Mouse (Mus musculus) limb, embryonic 13.5 days (tissue): ENCODE measurements around the gene Gm281. TPM values are rescaled to one million over a fixed set of nuclear protein-coding genes. Genes with fewer than 3 reads are reported as not detected.

Source experiments
- ATAC-seq: fragments of 200-750 bp; cut with Nextera tagmentation; 2 replicates; pipeline ENCODE4 v1.8.0; 2017; ENCODE audit warnings: low read depth, moderate number of reproducible peaks, moderate TSS enrichment; ENCODE audit not compliant: low FRiP score
- H3K27ac ChIP-seq: fragments of 300-500 bp; sonication (generic); 2 replicates; pipeline ENCODE4 v1.5.1; 2015; ENCODE audit warnings: inconsistent platforms, mild to moderate bottlenecking, moderate library complexity
- H3K27me3 ChIP-seq: fragments of 300-500 bp; sonication (generic); 2 replicates; pipeline ENCODE4 v1.6.1; 2015; ENCODE audit warnings: mild to moderate bottlenecking, inconsistent platforms
- H3K36me3 ChIP-seq: fragments of 300-500 bp; sonication (generic); 2 replicates; pipeline ENCODE4 v1.6.1; 2015; ENCODE audit warnings: inconsistent platforms, mild to moderate bottlenecking, moderate library complexity
- H3K4me1 ChIP-seq: fragments of 300-500 bp; sonication (generic); 2 replicates; pipeline ENCODE4 v1.6.1; 2015; ENCODE audit warnings: inconsistent platforms
- H3K4me2 ChIP-seq: fragments of 300-500 bp; sonication (generic); replicated peaks from 2 replicates; pipeline ENCODE4 v1.6.1; 2015; ENCODE audit warnings: inconsistent platforms, mild to moderate bottlenecking, moderate library complexity
- H3K4me3 ChIP-seq: fragments of 300-500 bp; sonication (generic); 2 replicates; pipeline ENCODE4 v1.5.1; 2015; ENCODE audit warnings: moderate library complexity, mild to moderate bottlenecking, inconsistent platforms
- H3K9ac ChIP-seq: fragments of 300-500 bp; sonication (generic); 2 replicates; pipeline ENCODE4 v1.6.1; 2015; ENCODE audit warnings: mild to moderate bottlenecking, inconsistent platforms
- H3K9me3 ChIP-seq: fragments of 300-500 bp; sonication (generic); 2 replicates; pipeline ENCODE4 v1.6.1; 2016; ENCODE audit warnings: inconsistent platforms
- WGBS: fragments of 180-500 bp; shearing (Covaris S2); methylation state at CpG from one replicate; pipeline ENCODE4 v1.1.7; 2015; 5-methylcytosine and 5-hydroxymethylcytosine counted together
- polyA plus RNA-seq: library from polyadenylated mRNA; unstranded; fragments of >200 nt; fragmentation: Nextera tagmentation; extraction: Ambion mirVana; gene quantifications from 2 replicates; pipeline ENCODE4 v1.2.1, GENCODE M21; 2015

Gm281 gene
- polyA plus RNA-seq, 1 experiment from 2014 or later: not detected

DNA sequence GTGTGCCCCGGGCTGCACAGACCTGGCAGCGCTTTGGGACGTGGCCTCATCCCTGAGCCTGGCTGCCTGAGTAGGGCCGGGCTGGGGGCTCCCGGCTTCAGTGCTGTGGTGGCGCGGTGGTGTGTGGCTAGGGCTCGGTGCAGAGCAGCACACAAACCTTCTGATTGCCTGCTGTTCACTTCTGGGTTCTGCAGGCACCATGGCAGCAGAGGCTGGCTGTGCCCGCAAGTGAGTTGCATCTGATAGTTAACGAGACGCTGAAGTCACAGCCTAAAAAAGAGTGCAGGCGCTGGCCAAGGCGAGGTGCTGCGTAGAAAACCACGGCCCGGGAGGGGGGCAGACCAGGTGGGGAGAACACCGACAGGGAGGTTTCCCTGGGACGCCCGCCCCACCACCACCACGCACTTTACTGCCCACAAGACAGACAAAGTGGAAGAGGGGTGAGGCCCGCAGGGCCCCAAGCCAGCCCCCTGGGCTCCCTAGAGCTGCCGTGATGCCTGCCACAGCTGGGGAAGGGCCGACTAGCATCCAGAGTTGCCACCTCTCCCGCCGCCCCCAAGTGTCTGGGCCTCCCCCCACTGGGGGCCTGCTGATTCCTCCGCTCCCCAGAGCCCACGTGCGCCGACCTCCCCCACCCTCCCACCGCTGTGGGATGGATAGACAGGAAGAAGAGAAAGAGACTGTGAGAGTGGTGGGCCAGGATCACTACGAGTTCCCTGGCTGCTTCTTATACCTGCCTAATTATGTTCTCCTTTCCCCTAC, 19.2 kb upstream of the Gm281 start:
- H3K9ac ChIP-seq: peak overlapping the region; percentile 66
- peak; percentile 77 for ATAC-seq
- H3K9me3 ChIP-seq: peaks cover 6% of the 10 kb centered on the region; the same call in 1 of the 2 replicates
- no peaks in the 10 kb centered on the region for H3K27me3 ChIP-seq
- peaks cover 10% of the 10 kb centered on the region for H3K4me1 ChIP-seq
- 22% methylated on average over 31 of the region's 31 CpGs for WGBS
- no peak overlapping the region for H3K27ac ChIP-seq
- H3K4me2 ChIP-seq: peak overlapping the region; percentile 77
- no peaks in the 10 kb centered on the region for H3K36me3 ChIP-seq
- H3K4me3 ChIP-seq: peak overlapping the region; percentile 43

DNA sequence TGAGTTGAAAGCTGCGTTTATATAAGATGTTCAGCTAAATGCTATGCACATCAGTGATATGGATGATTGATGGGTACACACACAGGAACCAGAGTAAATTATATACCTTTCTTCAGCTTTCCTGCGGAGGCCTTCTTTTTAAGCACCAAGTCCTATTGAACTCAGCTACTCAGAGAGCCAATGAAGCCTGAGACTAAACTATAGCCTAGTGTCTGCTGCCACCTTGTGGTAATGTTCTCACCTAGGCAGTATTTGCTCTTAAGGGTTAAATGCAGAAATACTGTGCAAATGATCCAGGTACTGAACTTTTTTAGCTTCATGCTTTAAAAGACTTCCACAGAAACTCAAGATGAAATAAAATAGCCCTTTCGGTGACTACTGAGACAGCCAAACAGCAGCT, 3.4 kb upstream of the Gm281 start:
- no peak overlapping the region for H3K4me3 ChIP-seq
- no peak overlapping the region for H3K4me2 ChIP-seq
- 38% methylated on average over 3 of the region's 3 CpGs for WGBS
- H3K9me3 ChIP-seq: no peaks in the 10 kb centered on the region
- no peak overlapping the region for H3K27ac ChIP-seq
- no peak overlapping the region for H3K9ac ChIP-seq
- H3K36me3 ChIP-seq: no peaks in the 10 kb centered on the region
- no peaks in the 10 kb centered on the region for H3K27me3 ChIP-seq
- 0 out of 2 replicates have a peak, but pooled peaks have one; percentile 66 for ATAC-seq
- no peaks in the 10 kb centered on the region for H3K4me1 ChIP-seq

DNA sequence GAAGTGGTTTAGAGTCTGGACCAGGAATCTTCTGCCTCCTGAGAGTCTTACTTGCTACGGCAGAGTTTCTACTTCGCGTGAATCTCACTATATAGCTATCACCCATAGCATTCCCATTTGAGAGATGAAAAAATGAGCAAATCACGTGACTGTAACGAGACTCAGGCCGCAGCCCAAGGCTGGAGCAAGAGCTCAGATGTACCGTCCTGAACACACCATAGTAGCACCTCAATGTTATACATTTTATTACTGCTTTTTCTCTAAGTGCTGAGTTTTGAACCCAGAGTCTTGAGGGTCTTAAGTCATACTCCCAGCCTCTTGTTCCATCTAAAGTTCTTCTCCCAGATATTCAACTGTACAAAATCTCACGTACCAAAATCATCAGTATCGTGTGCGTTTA, 2.9 kb upstream of the Gm281 start:
- H3K4me2 ChIP-seq: no peak overlapping the region
- H3K27me3 ChIP-seq: no peaks in the 10 kb centered on the region
- H3K9me3 ChIP-seq: no peaks in the 10 kb centered on the region
- H3K4me3 ChIP-seq: no peak overlapping the region
- H3K4me1 ChIP-seq: no peaks in the 10 kb centered on the region
- WGBS: 89% methylated on average over 10 of the region's 10 CpGs
- ATAC-seq: no peak
- H3K36me3 ChIP-seq: no peaks in the 10 kb centered on the region
- no peak overlapping the region for H3K9ac ChIP-seq
- no peak overlapping the region for H3K27ac ChIP-seq

DNA sequence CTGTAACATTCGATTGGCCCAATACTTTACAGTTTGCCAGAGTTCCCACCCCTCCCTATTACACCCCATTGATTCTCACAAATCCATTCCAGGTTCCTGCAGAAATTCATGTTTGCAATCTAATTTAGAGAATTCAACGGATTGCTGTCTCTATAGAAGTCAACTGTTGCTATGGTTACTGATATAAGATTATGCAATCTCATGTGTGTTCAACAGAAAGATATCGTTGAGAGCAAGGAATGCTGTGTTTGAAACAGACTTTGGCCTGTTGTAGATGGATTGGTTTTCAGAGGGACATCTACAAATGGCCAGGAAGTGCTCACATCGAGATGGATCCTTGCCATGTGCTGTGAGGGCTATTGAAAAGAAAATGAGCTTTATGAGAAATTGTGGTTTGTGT, 929 bp upstream of the Gm281 start:
- H3K4me2 ChIP-seq: no peak overlapping the region
- 73% methylated on average over 4 of the region's 4 CpGs for WGBS
- H3K4me1 ChIP-seq: peaks cover 11% of the 10 kb centered on the region
- H3K9ac ChIP-seq: no peak overlapping the region
- no peak overlapping the region for H3K27ac ChIP-seq
- H3K4me3 ChIP-seq: no peak overlapping the region
- H3K27me3 ChIP-seq: no peaks in the 10 kb centered on the region
- H3K9me3 ChIP-seq: no peaks in the 10 kb centered on the region
- ATAC-seq: no peak
- H3K36me3 ChIP-seq: no peaks in the 10 kb centered on the region

DNA sequence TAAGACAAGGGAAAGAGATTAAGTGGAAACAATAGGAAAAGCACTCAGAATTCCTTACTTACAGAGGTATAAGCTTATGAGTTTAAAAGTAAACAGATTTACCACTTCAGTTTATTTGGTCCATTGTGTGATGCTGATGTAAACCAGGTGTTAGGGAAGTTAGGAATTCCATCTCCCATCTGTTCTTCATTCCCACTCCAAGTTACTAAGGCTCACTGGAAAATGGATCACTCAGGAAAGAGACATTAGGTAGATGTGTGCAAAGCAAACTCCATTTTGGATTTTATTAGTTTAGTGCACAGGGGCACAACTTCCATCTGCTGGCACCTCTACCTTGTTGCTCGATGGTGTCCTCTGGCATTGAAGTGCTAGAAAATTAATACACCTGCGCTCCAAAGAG, 4.1 kb downstream of the Gm281 start:
- no peak overlapping the region for H3K9ac ChIP-seq

GRCm38 (mm10) chr14:13907145-13907544, 7.1 kb downstream of the Gm281 start:
- no peak for ATAC-seq
- 90% methylated on average over 7 of the region's 7 CpGs for WGBS
- Histone ChIP-seq H3K27ac (no peak overlapping the region), H3K27me3 (no peaks in the 10 kb centered on the region), H3K36me3 (no peaks in the 10 kb centered on the region), H3K4me2 (no peak overlapping the region), H3K4me1 (peaks cover 12% of the 10 kb centered on the region), H3K9me3 (no peaks in the 10 kb centered on the region), H3K4me3 (no peak overlapping the region), H3K9ac (no peak overlapping the region)

More for the DNA sequence above, 4.1 kb downstream of the Gm281 start:
- ATAC-seq: peak; percentile 71
- no peaks in the 10 kb centered on the region for H3K9me3 ChIP-seq
- H3K36me3 ChIP-seq: no peaks in the 10 kb centered on the region
- H3K27me3 ChIP-seq: no peaks in the 10 kb centered on the region
- H3K4me2 ChIP-seq: no peak overlapping the region
- WGBS: 43% methylated on average over 2 of the region's 2 CpGs
- peak overlapping the region; percentile 52; the same call in 1 of the 2 replicates for H3K27ac ChIP-seq
- H3K4me3 ChIP-seq: no peak overlapping the region
- peaks cover 12% of the 10 kb centered on the region for H3K4me1 ChIP-seq

DNA sequence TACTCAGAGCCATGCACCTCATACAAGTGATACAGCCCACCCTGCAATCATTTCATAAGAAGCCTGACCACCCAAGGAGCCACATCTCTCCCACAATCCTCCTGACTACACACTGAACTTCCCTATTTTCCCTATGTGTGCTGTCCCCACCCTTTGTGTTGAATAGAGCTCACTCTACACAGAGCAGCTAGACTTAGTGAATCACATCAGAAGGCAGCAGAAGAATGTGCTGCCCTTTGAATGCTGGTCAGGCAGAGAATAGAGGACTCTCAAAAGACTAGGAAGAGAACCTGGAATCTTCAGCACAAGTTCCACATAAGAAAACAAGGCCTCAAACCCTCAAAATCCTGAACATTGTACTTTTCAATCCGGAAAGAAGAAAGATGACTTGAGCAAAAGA, 7.8 kb downstream of the Gm281 start:
- Histone ChIP-seq H3K4me1 (peaks cover 12% of the 10 kb centered on the region), H3K9ac (no peak overlapping the region), H3K9me3 (no peaks in the 10 kb centered on the region), H3K27me3 (no peaks in the 10 kb centered on the region), H3K4me2 (no peak overlapping the region), H3K4me3 (no peak overlapping the region), H3K36me3 (no peaks in the 10 kb centered on the region), H3K27ac (no peak overlapping the region)
- ATAC-seq: no peak
- 81% methylated on average over 1 of the region's 1 CpGs for WGBS

DNA sequence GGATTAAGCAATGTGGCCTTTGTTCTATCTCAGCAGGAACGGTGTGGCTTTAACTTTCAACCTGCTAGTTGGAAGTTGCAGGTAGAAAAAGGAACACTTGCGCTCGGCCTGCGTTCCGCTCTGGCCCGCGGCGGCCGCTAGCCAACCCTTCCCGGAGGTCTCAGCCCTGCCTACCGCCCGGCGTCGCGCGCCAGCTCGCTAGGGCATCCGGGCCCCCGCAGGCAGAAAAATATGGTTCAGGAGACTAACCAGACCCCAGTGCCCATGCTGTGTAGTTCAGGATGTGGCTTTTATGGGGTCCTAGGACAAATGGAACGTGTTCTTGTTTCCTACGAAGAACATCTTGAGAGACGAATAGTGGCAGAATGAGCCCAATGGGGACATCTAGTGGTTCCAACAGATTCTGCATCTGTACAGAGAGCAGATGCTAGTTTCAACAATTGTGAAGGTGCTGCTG, 12.6 kb downstream of the Gm281 start:
- peaks cover 3% of the 10 kb centered on the region; the same call in 1 of the 2 replicates for H3K27me3 ChIP-seq
- H3K36me3 ChIP-seq: no peaks in the 10 kb centered on the region
- WGBS: 0% methylated on average over 22 of the region's 22 CpGs
- H3K4me2 ChIP-seq: peak overlapping the region; percentile 73
- no peaks in the 10 kb centered on the region for H3K9me3 ChIP-seq
- H3K4me3 ChIP-seq: peak overlapping the region; percentile 53
- H3K9ac ChIP-seq: peak overlapping the region; percentile 74
- peak; percentile 86; the same call in 1 of the 2 replicates for ATAC-seq
- H3K4me1 ChIP-seq: no peaks in the 10 kb centered on the region
- H3K27ac ChIP-seq: no peak overlapping the region

- no peaks in the 10 kb centered on the region for H3K4me1 ChIP-seq
- H3K9ac ChIP-seq: no peak overlapping the region
- no peak for ATAC-seq
- no peaks in the 10 kb centered on the region for H3K36me3 ChIP-seq
- no peaks in the 10 kb centered on the region for H3K27me3 ChIP-seq
- no peaks in the 10 kb centered on the region for H3K9me3 ChIP-seq
- no peak overlapping the region for H3K27ac ChIP-seq
- H3K4me2 ChIP-seq: no peak overlapping the region
- H3K4me3 ChIP-seq: no peak overlapping the region
These were observed 19.1 kb downstream of the Gm281 start for GRCm38 (mm10) chr14:13895198-13895597.

DNA sequence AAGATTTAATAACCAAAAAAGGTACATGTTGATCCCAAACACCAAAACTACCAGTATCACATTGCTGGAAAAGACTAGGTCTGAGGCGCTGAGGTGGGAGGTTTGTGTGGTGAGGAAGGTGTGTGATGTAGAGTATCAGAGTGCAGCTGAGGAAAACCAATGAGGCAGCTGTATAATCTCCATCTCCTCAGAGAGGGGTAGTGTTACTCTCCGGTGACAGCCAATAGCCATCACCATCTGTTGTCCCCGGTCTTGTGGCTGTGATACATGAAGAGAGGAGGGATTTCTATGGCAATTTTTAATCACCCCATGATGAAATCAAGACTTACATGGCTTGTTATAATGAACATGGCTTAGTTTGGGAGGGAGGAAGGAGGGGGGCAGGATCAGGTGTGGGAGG, 20.5 kb downstream of the Gm281 start:
- Histone ChIP-seq H3K4me1 (no peaks in the 10 kb centered on the region), H3K27me3 (no peaks in the 10 kb centered on the region), H3K9me3 (no peaks in the 10 kb centered on the region), H3K9ac (no peak overlapping the region), H3K4me3 (no peak overlapping the region), H3K36me3 (no peaks in the 10 kb centered on the region), H3K4me2 (no peak overlapping the region), H3K27ac (no peak overlapping the region)
- 83% methylated on average over 3 of the region's 3 CpGs for WGBS
- no peak for ATAC-seq

DNA sequence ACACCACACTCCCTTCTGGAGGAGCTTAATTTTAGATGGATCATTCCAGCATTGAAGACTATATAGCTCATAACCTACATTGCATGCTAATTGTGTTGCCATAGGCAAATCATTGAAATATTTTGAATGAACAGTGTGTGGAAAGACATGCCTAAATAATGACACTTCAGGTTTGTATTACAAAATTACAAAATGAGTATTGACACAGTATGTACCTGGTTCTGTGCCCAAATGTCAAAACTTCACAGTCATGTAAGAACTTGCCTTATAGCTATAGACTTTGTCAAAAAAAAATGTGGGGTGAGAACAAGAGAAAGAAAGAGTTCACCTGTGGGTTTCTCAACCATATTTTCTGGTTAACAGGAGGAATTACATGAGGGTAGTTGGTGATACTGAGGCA, 52.9 kb downstream of the Gm281 start:
- Histone ChIP-seq H3K27me3 (no peaks in the 10 kb centered on the region), H3K4me3 (no peak overlapping the region), H3K9ac (no peak overlapping the region), H3K36me3 (no peaks in the 10 kb centered on the region), H3K27ac (no peak overlapping the region), H3K9me3 (no peaks in the 10 kb centered on the region), H3K4me2 (no peak overlapping the region), H3K4me1 (no peaks in the 10 kb centered on the region)
- no peak for ATAC-seq

- no peaks in the 10 kb centered on the region for H3K9me3 ChIP-seq
- ATAC-seq: no peak
- H3K36me3 ChIP-seq: no peaks in the 10 kb centered on the region
- H3K27ac ChIP-seq: no peak overlapping the region
- no peak overlapping the region for H3K4me2 ChIP-seq
- WGBS: 75% methylated on average over 3 of the region's 3 CpGs
- H3K4me3 ChIP-seq: no peak overlapping the region
- H3K27me3 ChIP-seq: no peaks in the 10 kb centered on the region
- H3K9ac ChIP-seq: no peak overlapping the region
- no peaks in the 10 kb centered on the region for H3K4me1 ChIP-seq
These were observed 101.3 kb downstream of the Gm281 start for GRCm38 (mm10) chr14:13812801-13813479.
